Mouse (Mus musculus): ENCODE data around the gene Cln3. TPM values are rescaled to one million over a fixed set of nuclear protein-coding genes. Genes with fewer than 3 reads are reported as not detected.

Gene Cln3
- total and polyA plus RNA-seq, 3 experiments, result 20.5 to 61.9 TPM; not detected in 1

GRCm38 (mm10) chr7:126628111-126628510 lies 42.5 kb upstream of the Cln3 start:
- Histone ChIP-seq H3K4me1 (ENCODE audit: control insufficient read depth in 1 of 2, insufficient read depth in 2 of 2, low read length in 2 of 2) (peaks cover 30 to 46% of the 10 kb centered on the region in 2 experiments), H3K9me3 (replicated peaks; ENCODE audit: insufficient read depth, low read length) (no peaks in the 10 kb centered on the region), H3K27me3 (ENCODE audit: control insufficient read depth in 1 of 2, insufficient read depth in 2 of 2, low read length in 2 of 2) (no peaks in the 10 kb centered on the region), H3K79me2 (ENCODE audit: control insufficient read depth, insufficient read depth, low read length, poor library complexity) (no peaks in the 10 kb centered on the region), H3K27ac (ENCODE audit: control insufficient read depth, low read depth, low read length) (no peak overlapping the region), H3K4me3 (ENCODE audit: control insufficient read depth in 1 of 2, insufficient read depth in 1 of 2, low read depth in 2 of 2, low read length in 2 of 2) (no peak overlapping the region), H3K9ac (ENCODE audit: control insufficient read depth, low read depth, low read length, poor library complexity, severe bottlenecking) (no peak overlapping the region), H3K36me3 (ENCODE audit: control insufficient read depth in 1 of 2, insufficient read depth in 2 of 2, low read length in 2 of 2) (peaks cover 0 to 32% of the 10 kb centered on the region in 2 experiments; a peak in 2 of 4 replicates)
- no peak for DNase-seq (ENCODE audit: low read depth, low spot score)
- TF ChIP-seq POLR2AphosphoS5 (IDR thresholded peaks at IDR 0.05; ENCODE audit: borderline replicate concordance, low read depth, low read length) (no peak), SMC3 (IDR thresholded peaks at IDR 0.05; ENCODE audit: low read depth, low read length) (no peak), POLR2AphosphoS2 (IDR thresholded peaks at IDR 0.05; ENCODE audit: low read length) (no peak), ZC3H11A (IDR thresholded peaks at IDR 0.05; ENCODE audit: low read depth, low read length) (no peak), MEF2A (IDR thresholded peaks at IDR 0.05; ENCODE audit: extremely low read depth, insufficient replicate concordance, low read depth, low read length, poor library complexity, severe bottlenecking) (no peak), POLR2A (IDR thresholded peaks at IDR 0.05; ENCODE audit: control insufficient read depth in 1 of 2, insufficient read depth in 1 of 2, low read depth in 1 of 2, low read length in 2 of 2, poor library complexity in 1 of 2) (no peak), MYB (IDR thresholded peaks at IDR 0.05; ENCODE audit: low read depth, low read length) (no peak), BHLHE40 (IDR thresholded peaks at IDR 0.05; ENCODE audit: borderline replicate concordance, low read depth, low read length) (no peak), MXI1 (IDR thresholded peaks at IDR 0.05; ENCODE audit: low read depth, low read length) (no peak), TCF12 (IDR thresholded peaks at IDR 0.05; ENCODE audit: low read depth, low read length) (no peak), GABPA (IDR thresholded peaks at IDR 0.05; ENCODE audit: low read depth, low read length) (no peak), ZNF384 (IDR thresholded peaks at IDR 0.05; ENCODE audit: low read depth, low read length) (no peak), USF1 (IDR thresholded peaks at IDR 0.05; ENCODE audit: low read depth, low read length) (no peak), E2F4 (IDR thresholded peaks at IDR 0.05; ENCODE audit: borderline replicate concordance, low read depth, low read length) (no peak), TBP (IDR thresholded peaks at IDR 0.05; ENCODE audit: low read depth, low read length) (no peak), NELFE (IDR thresholded peaks at IDR 0.05; ENCODE audit: low read depth, low read length) (no peak)

- Histone ChIP-seq H3K4me3 (ENCODE audit: control insufficient read depth in 1 of 2, insufficient read depth in 1 of 2, low read depth in 2 of 2, low read length in 2 of 2) (peak overlapping the region in 1 of 2 experiments; percentile 27; a peak in 1 of 4 replicates), H3K79me2 (ENCODE audit: control insufficient read depth, insufficient read depth, low read length, poor library complexity) (no peaks in the 10 kb centered on the region), H3K27ac (ENCODE audit: control insufficient read depth, low read depth, low read length) (peak overlapping the region; percentile 42), H3K27me3 (ENCODE audit: control insufficient read depth in 1 of 2, insufficient read depth in 2 of 2, low read length in 2 of 2) (no peaks in the 10 kb centered on the region), H3K9me3 (replicated peaks; ENCODE audit: insufficient read depth, low read length) (no peaks in the 10 kb centered on the region), H3K4me1 (ENCODE audit: control insufficient read depth in 1 of 2, insufficient read depth in 2 of 2, low read length in 2 of 2) (peaks cover 23 to 52% of the 10 kb centered on the region in 2 experiments), H3K9ac (ENCODE audit: control insufficient read depth, low read depth, low read length, poor library complexity, severe bottlenecking) (peak overlapping the region; percentile 56), H3K36me3 (ENCODE audit: control insufficient read depth in 1 of 2, insufficient read depth in 2 of 2, low read length in 2 of 2) (peaks cover 0 to 40% of the 10 kb centered on the region in 2 experiments; a peak in 2 of 4 replicates)
- peak; percentile 25; the same call in 1 of the 2 replicates for TF ChIP-seq MAFK (IDR thresholded peaks at IDR 0.05; ENCODE audit: borderline replicate concordance, low read depth, low read length)
- no peak for TF ChIP-seq E2F4 (IDR thresholded peaks at IDR 0.05; ENCODE audit: borderline replicate concordance, low read depth, low read length)
- TF ChIP-seq POLR2AphosphoS2 (IDR thresholded peaks at IDR 0.05; ENCODE audit: low read length), result no peak
- TF ChIP-seq SMC3 (IDR thresholded peaks at IDR 0.05; ENCODE audit: low read depth, low read length), result no peak
- TF ChIP-seq MYB (IDR thresholded peaks at IDR 0.05; ENCODE audit: low read depth, low read length), result no peak
- TF ChIP-seq USF2 (IDR thresholded peaks at IDR 0.05; ENCODE audit: borderline replicate concordance in 1 of 2, insufficient read depth in 1 of 2, low read depth in 1 of 2, low read length in 2 of 2), result no peak
- TF ChIP-seq CHD2 (IDR thresholded peaks at IDR 0.05; ENCODE audit: low read length), result no peak
- DNase-seq (ENCODE audit: low read depth, low spot score), result no peak
Measured at GRCm38 (mm10) chr7:126625807-126626600, 40.4 kb upstream of the Cln3 start.

Measured in MEL (cell line).